Mouse (Mus musculus) adrenal gland, postnatal 25 days (tissue): ENCODE data around the gene Anp32a. TPM values are rescaled to one million over a fixed set of nuclear protein-coding genes. Genes with fewer than 3 reads are reported as not detected.
A peak's percentile ranks its signal among the peaks of the same experiment; 100 is the strongest.

Experiments used
- DNase-seq: peaks from one replicate; pipeline ENCODE4 v3.0.0; 2021; ENCODE audit warnings: mixed read lengths
- total RNA-seq: library from RNA; stranded (reverse); gene quantifications from 2 replicates; pipeline ENCODE4 v1.2.3, GENCODE M21; 2021

Gene Anp32a
- total RNA-seq, 1 experiment from 2014 or later, result 320 TPM

GRCm38 (mm10) chr9:62346388-62346679 lies 5.2 kb downstream of the Anp32a start:
- no peak for DNase-seq

GRCm38 (mm10) chr9:62347201-62347600 lies 6.1 kb downstream of the Anp32a start:
- DNase-seq, result no peak

GRCm38 (mm10) chr9:62348050-62348449 lies 7.0 kb downstream of the Anp32a start:
- DNase-seq, result no peak

- DNase-seq, result no peak
These were observed 7.4 kb downstream of the Anp32a start for GRCm38 (mm10) chr9:62348467-62348985.

- DNase-seq, result no peak
These were observed 8.2 kb downstream of the Anp32a start for GRCm38 (mm10) chr9:62349250-62349649.

- no peak for DNase-seq
These were observed 9.6 kb downstream of the Anp32a start for GRCm38 (mm10) chr9:62350721-62351120.

GRCm38 (mm10) chr9:62351200-62351599 lies 10.1 kb downstream of the Anp32a start:
- DNase-seq, result no peak

GRCm38 (mm10) chr9:62353784-62354183 lies 12.7 kb downstream of the Anp32a start:
- DNase-seq, result no peak

GRCm38 (mm10) chr9:62354838-62355719 lies 14.0 kb downstream of the Anp32a start:
- DNase-seq, result no peak

- DNase-seq, result no peak
These were observed 14.7 kb downstream of the Anp32a start for GRCm38 (mm10) chr9:62355763-62356162.

- DNase-seq, result peak; percentile 0
These were observed 16.5 kb downstream of the Anp32a start for GRCm38 (mm10) chr9:62357593-62357992.

GRCm38 (mm10) chr9:62358851-62359250 lies 17.8 kb downstream of the Anp32a start:
- DNase-seq, result no peak

- no peak for DNase-seq
These were observed 19.8 kb downstream of the Anp32a start for GRCm38 (mm10) chr9:62360889-62361288.

GRCm38 (mm10) chr9:62362835-62363385 lies 21.8 kb downstream of the Anp32a start:
- DNase-seq, result no peak

GRCm38 (mm10) chr9:62363619-62364018 lies 22.5 kb downstream of the Anp32a start:
- peak; percentile 94 for DNase-seq

GRCm38 (mm10) chr9:62364216-62364615 lies 23.1 kb downstream of the Anp32a start:
- no peak for DNase-seq

GRCm38 (mm10) chr9:62364831-62365230 lies 23.7 kb downstream of the Anp32a start:
- peak; percentile 55 for DNase-seq

GRCm38 (mm10) chr9:62365326-62366080 lies 24.4 kb downstream of the Anp32a start:
- DNase-seq, result no peak

GRCm38 (mm10) chr9:62366478-62367458 lies 25.7 kb downstream of the Anp32a start:
- DNase-seq, result no peak

GRCm38 (mm10) chr9:62367510-62368071 lies 26.5 kb downstream of the Anp32a start:
- no peak for DNase-seq

- no peak for DNase-seq
These were observed 27.3 kb downstream of the Anp32a start for GRCm38 (mm10) chr9:62368256-62368905.
